Mouse (Mus musculus) erythroid progenitor cell, adult 5-6 weeks (primary cell): ENCODE results near the gene Zyg11b. TPM values are rescaled to one million over a fixed set of nuclear protein-coding genes. Genes with fewer than 3 reads are reported as not detected.

Experiments used
- ATAC-seq: replicated peaks from 2 replicates; pipeline ENCODE4 v1.8.0; 2016; ENCODE audit warnings: moderate number of reproducible peaks, mild to moderate bottlenecking, moderate TSS enrichment, inconsistent platforms; ENCODE audit not compliant: poor library complexity, low FRiP score, severe bottlenecking
- total RNA-seq, 2 experiments: library from RNA; stranded (forward) in 1 of 2; stranded (reverse) in 1 of 2; fragments of 150-400 nt in 1 of 2; fragments of 186-747, 209-891 nt in 1 of 2; gene quantifications; 2 replicates each; pipeline versions ENCODE4 v1.2.3 to v1.2.4; 2015 to 2017; ENCODE audit warnings: low replicate concordance in 2 of 2

Zyg11b gene
- total RNA-seq (2015; ENCODE audit: low replicate concordance) (3.8 and 5.0 TPM in 2 replicates), total RNA-seq (2017; ENCODE audit: low replicate concordance) (2.0 and 4.5 TPM in 2 replicates)

DNA sequence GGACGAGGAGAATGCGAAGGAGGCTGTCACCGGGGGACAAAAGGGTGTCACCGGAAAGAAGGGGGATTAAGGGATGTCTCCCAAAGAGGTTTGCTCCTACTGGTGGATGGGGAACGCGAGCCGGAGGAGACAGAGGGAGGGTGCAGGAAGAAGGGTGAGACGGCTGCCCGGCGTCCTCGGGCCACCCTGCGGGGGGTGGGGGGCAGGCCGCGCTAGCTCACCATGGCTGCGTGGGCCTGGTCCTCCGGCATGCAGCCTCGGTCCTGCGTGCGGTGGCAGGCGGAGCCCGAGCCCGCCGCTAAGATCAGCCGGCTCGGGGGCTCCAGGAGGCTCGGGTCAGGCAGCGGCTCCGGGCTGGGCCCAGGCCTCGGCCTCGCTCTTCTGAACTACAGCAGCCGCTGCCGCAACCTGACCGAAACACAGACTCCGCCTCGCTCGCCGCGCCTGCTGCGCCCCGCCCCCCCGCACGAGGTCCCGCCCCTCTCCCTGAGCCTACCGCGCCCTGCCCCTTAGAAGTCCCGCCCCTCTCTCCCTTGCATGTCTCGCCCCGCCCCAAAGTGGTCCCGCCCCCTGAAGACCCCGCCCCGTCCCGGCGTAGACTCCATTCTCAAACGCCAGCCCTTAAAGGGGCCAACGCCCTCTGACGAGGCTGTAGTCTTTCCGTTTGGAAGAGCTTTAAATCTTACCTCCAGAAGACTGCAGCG is at the start of gene Zyg11b:
TSS of gene Zyg11b (minus strand) at position 427 of the 704 bp plus-strand sequence.
- ATAC-seq = peak; percentile 96

DNA sequence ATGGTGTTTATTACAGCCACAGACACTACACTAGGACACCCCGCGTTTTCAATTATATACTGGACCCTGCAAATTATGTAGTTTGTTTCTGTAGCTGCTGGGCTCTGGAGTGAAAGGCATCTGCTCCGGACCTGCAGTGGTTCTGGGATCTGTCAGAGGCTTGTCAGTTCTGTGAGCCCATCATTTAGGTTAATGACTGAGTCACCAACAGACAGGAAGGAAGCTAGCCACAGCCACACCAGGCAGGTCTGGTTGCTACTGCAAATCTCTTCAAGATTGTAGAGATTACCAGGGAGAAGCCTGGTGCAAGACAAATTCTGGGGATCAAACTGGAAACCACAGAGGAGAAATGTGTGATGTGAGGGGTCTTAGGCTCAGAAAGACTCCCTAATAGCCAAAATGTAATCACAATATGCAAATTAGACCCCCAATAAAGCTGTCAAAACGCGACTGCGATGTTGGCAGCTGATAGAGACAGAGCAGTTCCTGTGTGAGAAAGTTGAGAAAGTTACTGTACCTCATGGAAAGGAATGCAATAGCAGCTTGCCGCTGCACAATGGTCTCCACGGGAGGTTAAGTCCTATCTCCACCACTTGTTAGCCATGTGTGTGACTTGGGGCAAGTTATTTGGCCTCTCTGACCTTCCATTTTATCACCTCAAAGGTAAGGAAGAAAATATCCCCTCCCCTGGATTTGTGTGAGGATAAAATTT is 49.1 kb upstream of the Zyg11b start:
- ATAC-seq = no peak

GRCm38 (mm10) chr4:108349064-108349463 is 48.2 kb upstream of the Zyg11b start:
- no peak for ATAC-seq

- ATAC-seq = no peak
These were observed 47.5 kb upstream of the Zyg11b start for GRCm38 (mm10) chr4:108348256-108348875.

DNA sequence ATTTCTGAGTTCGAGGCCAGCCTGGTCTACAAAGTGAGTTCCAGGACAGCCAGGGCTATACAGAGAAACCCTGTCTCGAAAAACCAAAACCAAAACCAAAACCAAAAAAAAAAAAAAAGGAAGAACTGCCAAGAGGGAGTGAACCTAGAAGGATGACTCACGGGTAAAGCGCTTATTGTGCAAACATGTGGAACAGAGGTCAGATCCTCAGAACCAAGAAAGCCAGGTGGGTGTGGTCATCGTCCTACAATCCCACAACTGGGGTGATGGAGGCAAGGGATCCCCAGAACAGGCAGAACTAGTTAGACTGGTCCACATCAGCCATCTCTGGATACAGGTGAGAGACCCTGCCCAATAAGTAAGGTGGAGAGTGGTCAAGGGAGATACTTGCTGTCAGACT is 46.2 kb upstream of the Zyg11b start:
- ATAC-seq = 0 out of 2 replicates have a peak, but pooled peaks have one; percentile 25

GRCm38 (mm10) chr4:108345826-108346225 is 44.9 kb upstream of the Zyg11b start:
- ATAC-seq = no peak

DNA sequence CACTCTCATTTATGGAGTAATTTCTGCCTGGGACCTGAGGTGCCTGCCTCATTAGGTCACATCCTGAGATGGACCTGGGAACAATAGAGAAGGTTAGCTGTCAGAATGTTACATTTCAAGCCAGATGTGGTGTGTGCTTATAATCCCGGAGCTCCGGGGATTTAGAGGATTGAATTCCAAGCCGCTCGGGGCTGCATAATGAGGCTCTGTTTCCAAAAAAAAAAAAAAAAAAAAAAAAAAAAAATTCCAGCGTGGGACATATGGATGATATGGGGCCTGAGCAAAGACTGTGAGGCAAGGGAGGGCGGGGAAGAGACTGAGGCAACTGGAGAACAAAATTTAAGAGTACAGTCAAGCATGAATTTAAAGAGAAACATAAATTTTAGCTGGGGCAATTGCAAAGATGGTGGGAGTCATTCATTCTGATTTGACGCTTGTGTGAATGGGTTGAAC is 43.8 kb upstream of the Zyg11b start:
- no peak for ATAC-seq

DNA sequence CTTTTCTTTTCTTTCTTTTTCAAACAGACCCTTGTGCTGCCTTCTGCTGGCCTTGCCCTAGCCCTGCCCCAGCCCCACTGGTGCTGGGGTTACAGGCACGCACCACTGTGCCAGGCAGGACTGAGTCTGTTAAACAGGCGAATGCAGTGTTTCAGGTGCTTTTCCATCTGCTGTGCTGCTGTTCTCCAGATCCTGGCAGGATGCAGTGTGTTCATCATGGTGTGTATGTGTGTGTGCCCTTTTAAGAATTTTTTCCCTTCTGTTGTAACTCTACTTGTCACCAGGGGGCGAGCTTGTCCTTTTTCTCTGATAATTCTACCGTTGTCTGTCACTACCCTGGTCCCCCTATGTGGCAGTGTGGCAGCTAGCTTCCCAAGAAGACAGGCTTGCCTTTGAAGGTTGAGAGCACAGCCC is 38.4 kb upstream of the Zyg11b start:
- 0 out of 2 replicates have a peak, but pooled peaks have one; percentile 49 for ATAC-seq

GRCm38 (mm10) chr4:108338811-108339210 is 37.9 kb upstream of the Zyg11b start:
- ATAC-seq = no peak

GRCm38 (mm10) chr4:108338321-108338733 is 37.4 kb upstream of the Zyg11b start:
- ATAC-seq = no peak

GRCm38 (mm10) chr4:108337817-108338216 is 36.9 kb upstream of the Zyg11b start:
- no peak for ATAC-seq

DNA sequence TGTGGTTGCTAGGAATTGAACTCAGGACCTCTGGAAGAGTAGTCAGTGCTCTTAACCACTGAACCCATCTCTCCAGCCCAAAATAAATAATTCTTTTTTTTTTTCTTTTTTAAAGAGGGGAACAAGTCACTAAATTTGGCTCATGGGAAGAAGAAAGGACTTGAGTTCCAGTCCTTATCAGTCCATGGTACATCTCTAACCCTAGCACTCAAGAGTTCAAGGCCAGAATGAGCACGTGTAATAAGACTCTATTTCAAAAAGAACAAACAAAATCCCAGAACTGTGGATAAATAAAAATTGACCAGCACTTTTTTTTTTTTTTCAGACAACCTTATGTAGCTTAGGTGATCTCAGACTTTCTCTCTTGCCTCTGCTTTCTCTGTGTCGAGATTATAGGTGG is 35.9 kb upstream of the Zyg11b start:
- ATAC-seq = no peak

GRCm38 (mm10) chr4:108335413-108335812 is 34.5 kb upstream of the Zyg11b start:
- no peak for ATAC-seq

DNA sequence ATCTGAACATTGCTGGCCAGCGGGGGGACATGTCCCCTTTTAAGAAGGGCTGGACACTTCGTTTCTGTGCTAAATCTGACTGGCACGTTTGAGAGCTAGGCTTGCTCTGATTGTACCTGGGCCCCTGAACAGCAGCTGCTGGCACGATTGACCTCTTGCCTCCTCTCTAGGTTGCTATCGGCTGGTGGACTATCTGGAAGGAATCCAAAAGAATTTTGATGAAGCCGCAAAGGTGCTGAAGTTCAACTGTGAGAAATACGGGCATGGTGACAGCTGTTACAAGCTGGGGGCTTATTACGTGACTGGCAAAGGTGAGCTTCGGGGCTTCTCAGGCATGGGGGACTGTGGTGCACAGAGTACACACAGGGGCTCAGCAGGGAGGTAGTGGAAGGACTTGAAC is 31.1 kb upstream of the Zyg11b start:
- ATAC-seq = no peak

GRCm38 (mm10) chr4:108329840-108330239 is 28.9 kb upstream of the Zyg11b start:
- no peak for ATAC-seq

DNA sequence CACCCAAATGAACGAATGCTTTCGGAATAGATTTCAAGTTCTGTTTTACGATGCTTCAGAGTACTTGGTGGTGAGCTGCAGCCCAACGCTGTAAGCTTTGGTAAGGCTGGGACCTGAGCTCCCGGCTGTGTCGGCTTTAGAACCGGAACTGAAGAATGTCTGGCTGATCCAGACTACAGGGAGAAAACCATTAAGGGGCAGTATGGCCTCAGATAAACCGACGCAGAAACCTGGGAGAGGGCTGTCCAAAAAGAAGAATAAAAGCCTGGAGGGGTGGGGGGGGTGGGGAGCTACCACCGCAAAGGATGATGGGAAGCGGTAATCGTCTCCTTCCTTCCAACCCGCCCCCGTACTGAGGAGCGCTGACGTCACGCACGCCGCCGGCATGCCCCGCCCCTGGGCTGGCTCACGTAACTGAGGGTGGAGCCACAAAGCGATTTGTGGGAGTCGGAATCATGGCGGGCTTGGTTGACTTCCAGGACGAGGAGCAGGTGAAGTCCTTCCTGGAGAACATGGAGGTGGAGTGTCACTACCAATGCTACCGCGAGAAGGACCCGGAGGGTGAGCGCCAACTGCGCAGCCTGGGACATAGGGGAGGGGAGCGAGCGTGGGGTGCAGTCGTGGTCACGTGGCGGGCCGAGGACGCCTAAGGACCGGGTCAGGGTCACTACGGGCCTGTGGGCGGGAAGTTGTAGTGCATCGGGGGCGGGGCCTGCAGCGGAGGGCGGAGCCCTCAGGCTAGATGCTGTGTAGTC is 27.0 kb upstream of the Zyg11b start, which contains the start of gene Coa7:
TSS of gene Coa7 (plus strand) at position 411 of the 755 bp plus-strand sequence.
- ATAC-seq = peak; percentile 98

GRCm38 (mm10) chr4:108327071-108327579 is 26.2 kb upstream of the Zyg11b start:
- ATAC-seq = no peak

- ATAC-seq = no peak
These were observed 22.7 kb upstream of the Zyg11b start for GRCm38 (mm10) chr4:108323588-108323987.

DNA sequence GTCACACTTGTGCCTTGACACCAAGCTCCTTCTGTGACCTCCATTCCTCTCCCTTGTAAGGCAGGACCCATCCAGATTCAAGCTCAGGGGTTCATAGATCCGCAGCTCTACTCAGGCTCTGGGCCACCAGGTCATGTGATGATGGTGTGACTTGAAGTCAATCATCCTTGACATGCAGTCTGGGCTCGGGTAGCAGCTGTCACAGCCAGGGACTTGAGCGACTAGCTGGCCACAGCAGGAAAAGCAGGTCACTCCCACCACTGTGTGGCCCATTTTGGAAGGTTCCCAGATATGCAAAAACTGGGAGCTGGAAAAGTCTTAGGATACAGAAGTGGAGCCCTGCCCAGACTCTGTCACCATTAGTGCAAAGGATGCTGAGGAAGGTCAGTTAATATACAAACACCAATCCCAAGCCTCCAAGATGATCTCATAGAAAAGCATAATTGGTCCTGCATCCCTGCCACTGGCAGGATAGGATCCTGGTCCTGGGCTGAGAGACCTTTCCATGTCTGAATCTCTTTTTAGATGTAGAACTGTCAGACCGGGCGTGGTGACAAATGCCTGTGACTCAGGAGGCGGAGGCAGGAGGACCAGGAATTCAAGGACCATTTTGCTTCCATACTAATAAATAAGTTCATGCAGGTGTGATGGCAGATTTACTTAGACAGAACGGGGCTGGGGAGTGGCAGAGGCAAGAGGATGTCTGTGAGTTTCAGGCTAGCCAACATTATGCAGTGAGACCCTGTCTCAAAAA is 19.9 kb upstream of the Zyg11b start:
- 0 out of 2 replicates have a peak, but pooled peaks have one; percentile 14 for ATAC-seq
